Mouse (Mus musculus): ENCODE measurements around the gene Rgs13. TPM values are rescaled to one million over a fixed set of nuclear protein-coding genes. Genes with fewer than 3 reads are reported as not detected.

Rgs13 gene
- polyA plus RNA-seq, 1 experiment, result not detected

DNA sequence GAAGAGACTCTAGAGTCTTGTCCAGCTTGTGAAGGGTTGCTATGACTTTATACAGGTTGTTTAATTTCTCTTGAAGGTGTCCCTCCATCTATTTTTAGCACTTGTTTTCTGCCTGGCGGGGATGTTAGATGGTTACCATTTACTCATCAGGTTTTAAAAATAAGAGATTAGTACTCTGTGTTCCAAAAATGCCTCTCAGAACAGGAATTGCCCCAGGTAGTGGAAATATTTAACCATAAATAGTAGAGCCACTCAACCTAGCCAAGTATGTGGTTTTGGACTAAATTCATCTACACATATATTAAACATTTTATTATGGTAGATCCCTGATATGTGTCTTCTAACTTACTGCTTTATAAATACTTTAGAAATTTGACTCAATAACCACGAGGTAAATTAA, 64.2 kb downstream of the Rgs13 start:
- no peak for TF ChIP-seq GATA1 (IDR thresholded peaks at IDR 0.05; ENCODE audit: low read length)

DNA sequence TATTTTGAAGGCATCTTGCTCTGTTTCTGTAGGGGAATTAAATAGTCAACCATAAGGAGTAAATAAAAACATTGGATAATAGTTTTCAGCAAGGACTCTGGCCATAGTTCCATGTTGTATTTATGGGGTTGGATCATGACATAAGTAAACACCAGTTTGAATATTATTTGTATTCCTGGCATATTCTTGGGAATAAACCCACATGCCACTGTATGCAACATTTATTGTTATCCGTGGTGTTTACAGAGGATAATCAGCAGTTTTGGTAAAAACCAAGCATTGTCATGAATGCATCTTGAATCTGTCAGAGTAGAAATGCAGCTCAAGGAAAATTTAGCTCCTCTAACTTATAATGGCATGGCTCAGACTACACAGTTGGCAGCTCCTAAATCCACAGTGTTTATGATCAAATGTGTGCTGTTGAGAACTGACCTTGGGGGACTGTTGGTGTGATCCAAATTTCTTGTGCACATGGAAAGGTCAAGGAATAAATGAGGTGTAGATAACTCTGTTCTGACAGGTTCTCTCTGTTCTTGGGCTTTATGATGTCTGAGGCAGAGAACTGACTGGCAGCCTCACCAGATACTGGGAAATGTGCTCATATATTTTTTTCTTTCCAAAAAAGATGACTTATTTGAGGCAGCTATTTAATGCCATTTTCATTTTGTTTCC, 78.4 kb downstream of the Rgs13 start:
- no peak for TF ChIP-seq GATA1 (IDR thresholded peaks at IDR 0.05; ENCODE audit: low read length)

DNA sequence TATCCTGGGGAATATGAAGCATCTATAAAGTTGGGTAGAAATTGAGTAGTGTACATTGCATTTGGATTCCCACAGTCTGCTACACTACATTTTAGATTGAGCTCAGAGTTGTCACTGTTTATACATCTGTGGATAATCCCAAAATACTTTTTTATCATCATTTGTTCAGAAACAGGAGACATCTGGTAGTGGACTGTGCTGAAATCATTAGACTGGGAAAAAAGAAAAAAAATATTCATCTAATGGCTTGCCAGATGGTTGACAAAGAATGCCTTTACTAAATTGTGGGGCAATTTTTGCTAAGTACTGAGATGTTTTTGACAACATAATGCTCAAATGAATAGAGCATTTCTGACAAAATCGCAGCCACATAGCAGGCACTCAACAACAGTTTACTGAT, 86.8 kb downstream of the Rgs13 start:
- TF ChIP-seq GATA1 (IDR thresholded peaks at IDR 0.05; ENCODE audit: low read length), result no peak

Other genes with a start within 250 kb of the Rgs13 start
- gene Rgs2, start 173.2 kb downstream of the Rgs13 start, polyA plus RNA-seq (2012), result 0.06 TPM in 1 of 2 replicates, not detected in the other
- gene Rgs1, start 71.9 kb upstream of the Rgs13 start, polyA plus RNA-seq (2012), result 0.63 and 0.72 TPM in 2 replicates